In genomic region chr9:21367357-21368111, GRCm38 (mm10) we compare ENCODE assay signal across 8 mouse cellular contexts. TPM values are rescaled to one million over a fixed set of nuclear protein-coding genes. Genes with fewer than 3 reads are reported as not detected.
DNase-seq lines count a peak whose midpoint lies in the region; ATAC-seq and TF ChIP-seq lines count a peak whose summit lies in the region.

Gene Ilf3, plus strand, starts transcription at chr9:21367871.

- H3K9ac ChIP-seq in MEL (ENCODE audit: control insufficient read depth, low read depth, low read length, poor library complexity, severe bottlenecking) = peak within 1 kb of the TSS; percentile 87
- peak within 1 kb of the TSS; percentile 94 for H3K9ac ChIP-seq in forebrain, postnatal 0 days
- H3K9ac ChIP-seq in lung, embryonic 15.5 days = peak within 1 kb of the TSS; percentile 76

- peak within 1 kb of the TSS; percentile 91 for H3K27ac ChIP-seq in MEL (ENCODE audit: control insufficient read depth, low read depth, low read length)
- H3K27ac ChIP-seq in cerebellum, adult 2 months (ENCODE audit: insufficient read depth, low read length) = peak within 1 kb of the TSS; percentile 20; the same call in 1 of the 2 replicates
- peak within 1 kb of the TSS; percentile 97 for H3K27ac ChIP-seq in forebrain, postnatal 0 days (ENCODE audit: low read depth, low read length)
- H3K27ac ChIP-seq in lung, embryonic 15.5 days = peak within 1 kb of the TSS; percentile 88

- DNase-seq in MEL (ENCODE audit: low read depth, low spot score) = peak; percentile 100
- DNase-seq in cerebellum, adult 2 months = peak; percentile 100
- peak; percentile 100 for DNase-seq in forebrain, postnatal 0 days
- peak; percentile 100 for DNase-seq in heart, postnatal 4 days
- DNase-seq in layer of hippocampus, adult 8-10 months (ENCODE audit: low spot score in 2 of 2) = peak; percentile 100
- DNase-seq in ovary, adult 18-20 months (ENCODE audit: low spot score) = peak; percentile 100
- DNase-seq in thymus, postnatal 0 days (ENCODE audit: low spot score) = peak; percentile 100

- peak; percentile 88 to 99 for TF ChIP-seq POLR2A in MEL (IDR thresholded peaks at IDR 0.05; ENCODE audit: control insufficient read depth in 1 of 2, insufficient read depth in 1 of 2, low read depth in 1 of 2, low read length in 2 of 2, poor library complexity in 1 of 2)
- peak; percentile 83; the same call in 1 of the 2 replicates for TF ChIP-seq POLR2A in cerebellum, adult 2 months (IDR thresholded peaks at IDR 0.05; ENCODE audit: borderline replicate concordance, insufficient read depth, low read length)

- peak within 1 kb of the TSS; percentile 65 to 83 for H3K4me3 ChIP-seq in MEL (ENCODE audit: control insufficient read depth in 1 of 2, insufficient read depth in 1 of 2, low read depth in 2 of 2, low read length in 2 of 2)
- H3K4me3 ChIP-seq in cerebellum, adult 2 months (replicated peaks; ENCODE audit: insufficient read depth, low read depth, low read length) = peak within 1 kb of the TSS; percentile 90
- H3K4me3 ChIP-seq in forebrain, postnatal 0 days (ENCODE audit: low read depth, low read length) = peak within 1 kb of the TSS; percentile 84
- H3K4me3 ChIP-seq in lung, embryonic 15.5 days = peak within 1 kb of the TSS; percentile 85

- no peak for TF ChIP-seq CTCF in MEL (IDR thresholded peaks at IDR 0.05 in 2 of 3, conservative IDR thresholded peaks at IDR 0.05 in 1 of 3; ENCODE audit: control insufficient read depth in 1 of 3, insufficient read depth in 1 of 3, low read depth in 2 of 3, low read length in 3 of 3, poor library complexity in 1 of 3, severe bottlenecking in 1 of 3)
- no peak for TF ChIP-seq CTCF in cerebellum, adult 2 months (IDR thresholded peaks at IDR 0.05; ENCODE audit: borderline replicate concordance, insufficient read depth, low read depth, low read length)
- TF ChIP-seq CTCF in forebrain, postnatal 0 days (IDR thresholded peaks at IDR 0.05; ENCODE audit: low read depth) = no peak

- peak within 1 kb of the TSS; percentile 76 for H3K4me2 ChIP-seq in forebrain, postnatal 0 days (ENCODE audit: low read depth)
- peak within 1 kb of the TSS; percentile 65 for H3K4me2 ChIP-seq in lung, embryonic 15.5 days

- peaks cover 43% of the 10 kb centered on the region for H3K79me2 ChIP-seq in MEL (ENCODE audit: control insufficient read depth, insufficient read depth, low read length, poor library complexity)

- no peaks in the 10 kb centered on the region for H3K9me3 ChIP-seq in MEL (replicated peaks; ENCODE audit: insufficient read depth, low read length)
- H3K9me3 ChIP-seq in forebrain, postnatal 0 days (ENCODE audit: low read length) = no peaks in the 10 kb centered on the region
- no peaks in the 10 kb centered on the region for H3K9me3 ChIP-seq in lung, embryonic 15.5 days

- ATAC-seq in forebrain, postnatal 0 days = peak; percentile 92
- peak; percentile 93 for ATAC-seq in lung, embryonic 15.5 days (ENCODE audit: borderline replicate concordance, extremely low read depth, low FRiP score, low TSS enrichment)

- peaks cover 2 to 4% of the 10 kb centered on the region in 2 experiments; a peak in 3 of 4 replicates for H3K27me3 ChIP-seq in MEL (ENCODE audit: control insufficient read depth in 1 of 2, insufficient read depth in 2 of 2, low read length in 2 of 2)
- no peaks in the 10 kb centered on the region for H3K27me3 ChIP-seq in cerebellum, adult 2 months (ENCODE audit: control insufficient read depth, insufficient read depth, low read length)
- no peaks in the 10 kb centered on the region for H3K27me3 ChIP-seq in forebrain, postnatal 0 days (ENCODE audit: insufficient read depth, low read length)
- H3K27me3 ChIP-seq in lung, embryonic 15.5 days = no peaks in the 10 kb centered on the region

- H3K4me1 ChIP-seq in MEL (ENCODE audit: control insufficient read depth in 1 of 2, insufficient read depth in 2 of 2, low read length in 2 of 2) = peaks cover 13 to 47% of the 10 kb centered on the region in 2 experiments
- H3K4me1 ChIP-seq in cerebellum, adult 2 months (ENCODE audit: control insufficient read depth, insufficient read depth, low read length) = no peaks in the 10 kb centered on the region
- H3K4me1 ChIP-seq in forebrain, postnatal 0 days (ENCODE audit: insufficient read depth) = peaks cover 13% of the 10 kb centered on the region
- peaks cover 15% of the 10 kb centered on the region for H3K4me1 ChIP-seq in lung, embryonic 15.5 days

- under 1% methylated on average over 63 of the region's 66 CpGs for WGBS in cerebellum, adult 2 months
- WGBS in forebrain, postnatal 0 days = 3% methylated on average over 62 of the region's 66 CpGs
- 0% methylated on average over 59 of the region's 66 CpGs for WGBS in lung, embryonic 15.5 days

- peaks cover 12 to 39% of the 10 kb centered on the region in 2 experiments for H3K36me3 ChIP-seq in MEL (ENCODE audit: control insufficient read depth in 1 of 2, insufficient read depth in 2 of 2, low read length in 2 of 2)
- H3K36me3 ChIP-seq in forebrain, postnatal 0 days (ENCODE audit: insufficient read depth) = no peaks in the 10 kb centered on the region
- peaks cover 11% of the 10 kb centered on the region for H3K36me3 ChIP-seq in lung, embryonic 15.5 days

- no peak for TF ChIP-seq EP300 in MEL (IDR thresholded peaks at IDR 0.05; ENCODE audit: low read depth in 1 of 2, low read length in 2 of 2)

- no peak for TF ChIP-seq RAD21 in MEL (IDR thresholded peaks at IDR 0.05; ENCODE audit: low read depth, low read length)

TF ChIP-seq in MEL, 35 proteins besides CTCF, POLR2A, EP300 and RAD21:
- TF ChIP-seq POLR2AphosphoS2 (IDR thresholded peaks at IDR 0.05; ENCODE audit: low read length) (no peak), POLR2AphosphoS5 (IDR thresholded peaks at IDR 0.05; ENCODE audit: borderline replicate concordance, low read depth, low read length) (peak; percentile 95), BHLHE40 (IDR thresholded peaks at IDR 0.05; ENCODE audit: borderline replicate concordance, low read depth, low read length) (no peak), MXI1 (IDR thresholded peaks at IDR 0.05; ENCODE audit: low read depth, low read length) (no peak), MAFK (IDR thresholded peaks at IDR 0.05; ENCODE audit: borderline replicate concordance, low read depth, low read length) (no peak), USF2 (IDR thresholded peaks at IDR 0.05; ENCODE audit: borderline replicate concordance in 1 of 2, insufficient read depth in 1 of 2, low read depth in 1 of 2, low read length in 2 of 2) (peak in 1 of 2 experiments; percentile 100; a peak in 2 of 4 replicates), GATA1 (IDR thresholded peaks at IDR 0.05; ENCODE audit: low read depth, low read length) (peak; percentile 67), ZC3H11A (IDR thresholded peaks at IDR 0.05; ENCODE audit: low read depth, low read length) (no peak), CHD2 (IDR thresholded peaks at IDR 0.05; ENCODE audit: low read length) (no peak), UBTF (IDR thresholded peaks at IDR 0.05; ENCODE audit: borderline replicate concordance, insufficient read depth, low read depth, low read length) (no peak), TBP (IDR thresholded peaks at IDR 0.05; ENCODE audit: low read depth, low read length) (peak; percentile 93)

RNA-seq across cellular contexts. Expression of gene Ilf3, which starts in this region (rescaled TPM):
- total RNA-seq in MEL (2012; rRNA removed) = 210 and 235 TPM in 2 replicates
- 100 to 1,000 TPM in 1 of 2 experiments, 10 to 100 TPM in 1; 67.4 to 519 TPM for polyA plus RNA-seq in MEL (2012; ENCODE audit: insufficient read depth in 1 of 2, insufficient read length in 2 of 2, low read depth in 1 of 2, low replicate concordance in 2 of 2, missing spikeins in 1 of 2)
- 81.0 and 81.1 TPM in 2 replicates for polyA plus RNA-seq in cerebellum, adult 2 months (2012; rRNA removed)
- total RNA-seq in forebrain, postnatal 0 days (2014; rRNA removed) = 114 and 135 TPM in 2 replicates
- 191 and 214 TPM in 2 replicates for polyA plus RNA-seq in forebrain, postnatal 0 days (2015; fragmentation: Nextera tagmentation; extraction: Ambion mirVana)
- 10 to 100 TPM; 79.5 to 80.1 TPM for total RNA-seq in heart, postnatal 4 days (2021)
- 100 to 1,000 TPM in 3 of 4 experiments, 10 to 100 TPM in 1; 95.4 to 113 (median 103) TPM for total RNA-seq in layer of hippocampus, adult 8-10 months (2022)
- 195 and 198 TPM in 2 replicates for polyA plus RNA-seq in lung, embryonic 15.5 days (2015; fragmentation: Nextera tagmentation; extraction: Ambion mirVana)
- 138 TPM in 2 replicates for polyA plus RNA-seq in thymus, postnatal 0 days (2015; fragmentation: Nextera tagmentation; extraction: Ambion mirVana)

Comparison
In these comparisons a context has a peak if more than half of its experiments do, and no peak if none do; other contexts are left out.
1. Peak in every context shown above with its lines: DNase-seq, ATAC-seq, H3K4me3 ChIP-seq and H3K27ac ChIP-seq.
2. H3K27ac ChIP-seq: peak in every context shown above with its lines; median percentile 97 in forebrain, postnatal 0 days; 91 in MEL; 88 in lung, embryonic 15.5 days; 20 in cerebellum, adult 2 months.